Comparison of ENCODE assay signal across 16 mouse cellular contexts in genomic region chr1:28425371-28425770, GRCm38 (mm10).
"Had no signal": no experiment of that assay in that cellular context is flagged by ENCODE, and none has a peak within 500 bp of the region (broad histone marks: within the 10 kb centered on the region; RNA-seq: fewer than 3 reads in every experiment).

No protein-coding gene starts in this region.

- DNase-seq: heart, postnatal 10 days; heart, postnatal 14 days; heart, postnatal 36 days; heart, postnatal 4 days; kidney, adult 11 months; kidney, adult 18-20 months; kidney, adult 2 months; kidney, adult 8-10 months; kidney, adult 9 months; kidney, postnatal 10 days; kidney, postnatal 14 days; kidney, postnatal 25 days; kidney, postnatal 36 days; kidney, postnatal 4 days; layer of hippocampus, adult 9-11 months; layer of hippocampus, postnatal 36 days had no signal
